Comparison of ENCODE assay signal across 11 mouse cellular contexts in the genomic region with DNA sequence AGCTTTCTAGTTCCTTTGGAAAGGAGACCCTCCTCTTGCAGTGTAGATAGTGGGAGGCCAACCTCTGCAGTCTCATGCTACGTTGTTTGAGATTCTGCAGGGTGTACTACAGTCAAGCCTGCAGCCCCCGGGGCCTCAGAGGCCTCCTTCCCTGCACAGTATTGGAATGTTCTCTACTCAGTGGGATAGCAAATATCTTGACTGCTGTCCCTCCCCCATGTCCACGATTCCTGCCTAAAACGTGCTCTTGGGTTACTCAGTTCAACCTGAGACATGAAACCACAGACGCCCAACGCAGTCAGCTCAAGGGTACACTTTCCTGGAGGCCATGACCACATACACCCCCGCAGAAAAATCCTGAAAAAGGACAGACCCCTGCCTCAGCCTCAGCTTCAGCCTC. TPM values are rescaled to one million over a fixed set of nuclear protein-coding genes. Genes with fewer than 3 reads are reported as not detected.
DNase-seq lines count a peak whose midpoint lies in the region; ATAC-seq lines count a peak whose summit lies in the region.
"Had no signal": no experiment of that assay in that cellular context is flagged by ENCODE, and none has a peak within 500 bp of the region (broad histone marks: within the 10 kb centered on the region; RNA-seq: fewer than 3 reads in every experiment).

No protein-coding gene starts in this region.

- no peaks in the 10 kb centered on the region for H3K79me2 ChIP-seq in macrophage (ENCODE audit: inconsistent target)

- no peak for ATAC-seq in forebrain, embryonic 12.5 days (ENCODE audit: low FRiP score)
- ATAC-seq in forebrain, embryonic 13.5 days: no peak
- ATAC-seq in kidney, embryonic 15.5 days (replicated peaks; ENCODE audit: low FRiP score): no peak
- no peak for ATAC-seq in hindbrain, embryonic 13.5 days (ENCODE audit: low FRiP score)
- ATAC-seq: inflammation-experienced regulatory T-cells, adult 6 months had no signal

- H3K9me3 ChIP-seq in forebrain, embryonic 12.5 days: no peaks in the 10 kb centered on the region
- no peaks in the 10 kb centered on the region for H3K9me3 ChIP-seq in forebrain, embryonic 13.5 days (replicated peaks)
- H3K9me3 ChIP-seq in kidney, embryonic 15.5 days (replicated peaks): no peaks in the 10 kb centered on the region
- H3K9me3 ChIP-seq in hindbrain, embryonic 13.5 days: no peaks in the 10 kb centered on the region

- H3K4me2 ChIP-seq in forebrain, embryonic 12.5 days: no peak overlapping the region
- H3K4me2 ChIP-seq in forebrain, embryonic 13.5 days: no peak overlapping the region
- no peak overlapping the region for H3K4me2 ChIP-seq in kidney, embryonic 15.5 days
- H3K4me2 ChIP-seq in hindbrain, embryonic 13.5 days: no peak overlapping the region

- peaks cover 12% of the 10 kb centered on the region; the same call in 1 of the 2 replicates for H3K27me3 ChIP-seq in forebrain, embryonic 12.5 days
- H3K27me3 ChIP-seq in forebrain, embryonic 13.5 days: no peaks in the 10 kb centered on the region
- H3K27me3 ChIP-seq in kidney, embryonic 15.5 days: no peaks in the 10 kb centered on the region
- peaks cover 16% of the 10 kb centered on the region for H3K27me3 ChIP-seq in hindbrain, embryonic 13.5 days

- 0 out of 2 replicates have a peak overlapping the region, but pooled peaks have one; percentile 51 for H3K27ac ChIP-seq in forebrain, embryonic 12.5 days
- no peak overlapping the region for H3K27ac ChIP-seq in forebrain, embryonic 13.5 days
- peak overlapping the region; percentile 93 for H3K27ac ChIP-seq in kidney, embryonic 15.5 days
- H3K27ac ChIP-seq in hindbrain, embryonic 13.5 days: 0 out of 2 replicates have a peak overlapping the region, but pooled peaks have one; percentile 44
- H3K27ac ChIP-seq in macrophage: 0 out of 2 replicates have a peak overlapping the region, but pooled peaks have one; percentile 36

- no peaks in the 10 kb centered on the region for H3K36me3 ChIP-seq in forebrain, embryonic 12.5 days (replicated peaks)
- H3K36me3 ChIP-seq in forebrain, embryonic 13.5 days (ENCODE audit: poor library complexity, severe bottlenecking): no peaks in the 10 kb centered on the region
- no peaks in the 10 kb centered on the region for H3K36me3 ChIP-seq in kidney, embryonic 15.5 days
- H3K36me3 ChIP-seq in hindbrain, embryonic 13.5 days: no peaks in the 10 kb centered on the region
- H3K36me3 ChIP-seq in macrophage (ENCODE audit: inconsistent target): no peaks in the 10 kb centered on the region

- no peak for DNase-seq in kidney, postnatal 25 days
- DNase-seq in gastrocnemius, postnatal 10 days: no peak
- DNase-seq in adrenal gland, postnatal 36 days: no peak
- DNase-seq: cerebellum, adult 18-20 months; lung, postnatal 14 days had no signal

- peaks cover 31% of the 10 kb centered on the region for H3K4me1 ChIP-seq in forebrain, embryonic 12.5 days
- 0 out of 2 replicates have a peak, but pooled peaks cover 16% of the 10 kb centered on the region for H3K4me1 ChIP-seq in forebrain, embryonic 13.5 days
- H3K4me1 ChIP-seq in kidney, embryonic 15.5 days: peaks cover 95% of the 10 kb centered on the region
- peaks cover 40% of the 10 kb centered on the region for H3K4me1 ChIP-seq in hindbrain, embryonic 13.5 days (replicated peaks)

- WGBS in forebrain, embryonic 12.5 days: 68% methylated on average over 7 of the region's 7 CpGs
- 66% methylated on average over 7 of the region's 7 CpGs for WGBS in forebrain, embryonic 13.5 days
- 21% methylated on average over 7 of the region's 7 CpGs for WGBS in kidney, embryonic 15.5 days
- WGBS in hindbrain, embryonic 13.5 days: 61% methylated on average over 7 of the region's 7 CpGs
- WGBS in macrophage (ENCODE audit: missing documents): 83% methylated on average over 7 of the region's 7 CpGs

- no peak overlapping the region for H3K4me3 ChIP-seq in forebrain, embryonic 12.5 days (replicated peaks)
- no peak overlapping the region for H3K4me3 ChIP-seq in forebrain, embryonic 13.5 days
- no peak overlapping the region for H3K4me3 ChIP-seq in kidney, embryonic 15.5 days (replicated peaks)
- H3K4me3 ChIP-seq in hindbrain, embryonic 13.5 days: no peak overlapping the region
- H3K4me3 ChIP-seq in macrophage (ENCODE audit: inconsistent target): no peak overlapping the region

- no peak overlapping the region for H3K9ac ChIP-seq in forebrain, embryonic 12.5 days
- H3K9ac ChIP-seq in forebrain, embryonic 13.5 days: no peak overlapping the region
- no peak overlapping the region for H3K9ac ChIP-seq in kidney, embryonic 15.5 days
- no peak overlapping the region for H3K9ac ChIP-seq in hindbrain, embryonic 13.5 days

RNA-seq across cellular contexts. Expression of a gene that starts 39.9 kb away (rescaled TPM):
- 10.8 and 15.9 TPM in 2 replicates for polyA plus RNA-seq in forebrain, embryonic 12.5 days (2016; fragmentation: Nextera tagmentation; extraction: Ambion mirVana)
- polyA plus RNA-seq in forebrain, embryonic 13.5 days (2015; fragmentation: Nextera tagmentation; extraction: Ambion mirVana): 16.2 and 16.5 TPM in 2 replicates
- polyA plus RNA-seq in kidney, embryonic 15.5 days (2015; fragmentation: Nextera tagmentation; extraction: Ambion mirVana): 25.8 and 26.8 TPM in 2 replicates
- polyA plus RNA-seq in hindbrain, embryonic 13.5 days (2015; fragmentation: Nextera tagmentation; extraction: Ambion mirVana): 16.9 and 19.5 TPM in 2 replicates
- 10 to 100 TPM in 19 of 26 experiments, 1 to 10 TPM in 7; 4.6 to 43.7 (median 14.7) TPM for total RNA-seq in macrophage (2018; cell fraction: chromatin; rRNA removed)
- total RNA-seq in macrophage (2018; cell fraction: cytosol; rRNA removed): 10 to 100 TPM; 21.1 to 56.2 (median 36.5) TPM
- 10 to 100 TPM in 15 of 26 experiments, 1 to 10 TPM in 11; 3.7 to 32.7 (median 10.8) TPM for total RNA-seq in macrophage (2018; cell fraction: nucleus; rRNA removed)
- 31.4 to 47.4 TPM (median 43.1 TPM) in 3 replicates for polyA plus RNA-seq in macrophage (2018)
- 1 to 10 TPM; 6.4 to 7.2 TPM for total RNA-seq in gastrocnemius, postnatal 10 days (2021)
- 1 to 10 TPM; 6.2 to 8.1 TPM for total RNA-seq in adrenal gland, postnatal 36 days (2021)
